Mouse (Mus musculus): Measurements from ENCODE around the gene Card10.

GRCm38 (mm10) chr15:78801971-78802741 lies 686 bp downstream of the Card10 start:
- TF ChIP-seq CTCF (IDR thresholded peaks at IDR 0.05; ENCODE audit: low read depth) (no peak), EP300 (IDR thresholded peaks at IDR 0.05; ENCODE audit: low read depth) (no peak)
